Mouse (Mus musculus): ENCODE measurements around the gene Bbs9. TPM values are rescaled to one million over a fixed set of nuclear protein-coding genes. Genes with fewer than 3 reads are reported as not detected.
"Not testable (repeated sequence)": the region's sequence is repeated elsewhere in the genome, so short reads cannot be mapped to it uniquely, and the experiment has no call there.

The Bbs9 gene
- total RNA-seq (2015): 16.9 and 20.8 TPM in 2 replicates
- total RNA-seq (2017): 18.9 and 21.3 TPM in 2 replicates

GRCm38 (mm10) chr9:22475424-22475868, at the start of gene Bbs9:
Gene Bbs9, plus strand, starts transcription at chr9:22475715.
- peak; percentile 97 for ATAC-seq (replicated peaks; ENCODE audit: poor library complexity)

- no peak for ATAC-seq (replicated peaks; ENCODE audit: poor library complexity)
Measured at GRCm38 (mm10) chr9:22428028-22428665, 47.4 kb upstream of the Bbs9 start.

GRCm38 (mm10) chr9:22428666-22429410, 46.7 kb upstream of the Bbs9 start:
- no peak for ATAC-seq (replicated peaks; ENCODE audit: poor library complexity)

- peak; percentile 83 for ATAC-seq (replicated peaks; ENCODE audit: poor library complexity)
Measured at GRCm38 (mm10) chr9:22429533-22430241, 45.8 kb upstream of the Bbs9 start.

- ATAC-seq (replicated peaks; ENCODE audit: poor library complexity): peak; percentile 63
Measured at GRCm38 (mm10) chr9:22430315-22430840, 45.1 kb upstream of the Bbs9 start.

GRCm38 (mm10) chr9:22433221-22433620, 42.3 kb upstream of the Bbs9 start:
- ATAC-seq (replicated peaks; ENCODE audit: poor library complexity): no peak

- ATAC-seq (replicated peaks; ENCODE audit: poor library complexity): no peak
Measured at GRCm38 (mm10) chr9:22434101-22434500, 41.4 kb upstream of the Bbs9 start.

- no peak for ATAC-seq (replicated peaks; ENCODE audit: poor library complexity)
Measured at GRCm38 (mm10) chr9:22438826-22439225, 36.7 kb upstream of the Bbs9 start.

- peak; percentile 49 for ATAC-seq (replicated peaks; ENCODE audit: poor library complexity)
Measured at GRCm38 (mm10) chr9:22443157-22443556, 32.4 kb upstream of the Bbs9 start.

GRCm38 (mm10) chr9:22445123-22445522, 30.4 kb upstream of the Bbs9 start:
- no peak for ATAC-seq (replicated peaks; ENCODE audit: poor library complexity)

- peak; percentile 74 for ATAC-seq (replicated peaks; ENCODE audit: poor library complexity)
Measured at GRCm38 (mm10) chr9:22447213-22447612, 28.3 kb upstream of the Bbs9 start.

- no peak for ATAC-seq (replicated peaks; ENCODE audit: poor library complexity)
Measured at GRCm38 (mm10) chr9:22448420-22448819, 27.1 kb upstream of the Bbs9 start.

GRCm38 (mm10) chr9:22449209-22449608, 26.3 kb upstream of the Bbs9 start:
- ATAC-seq (replicated peaks; ENCODE audit: poor library complexity): no peak

- ATAC-seq (replicated peaks; ENCODE audit: poor library complexity): no peak
Measured at GRCm38 (mm10) chr9:22452697-22453096, 22.8 kb upstream of the Bbs9 start.

- peak; percentile 96 for ATAC-seq (replicated peaks; ENCODE audit: poor library complexity)
Measured at GRCm38 (mm10) chr9:22453501-22453924, 22.0 kb upstream of the Bbs9 start.

- ATAC-seq (replicated peaks; ENCODE audit: poor library complexity): not testable (repeated sequence)
Measured at GRCm38 (mm10) chr9:22453990-22454389, 21.5 kb upstream of the Bbs9 start, which contains the start of gene Gm17545. Gene Gm17545, plus strand, starts transcription at chr9:22454290.

- no peak for ATAC-seq (replicated peaks; ENCODE audit: poor library complexity)
Measured at GRCm38 (mm10) chr9:22455041-22455440, 20.5 kb upstream of the Bbs9 start.

GRCm38 (mm10) chr9:22457142-22457835, 18.2 kb upstream of the Bbs9 start:
- no peak for ATAC-seq (replicated peaks; ENCODE audit: poor library complexity)

GRCm38 (mm10) chr9:22461946-22462345, 13.6 kb upstream of the Bbs9 start:
- no peak for ATAC-seq (replicated peaks; ENCODE audit: poor library complexity)

- ATAC-seq (replicated peaks; ENCODE audit: poor library complexity): peak; percentile 20; the same call in 1 of the 2 replicates
Measured at GRCm38 (mm10) chr9:22466212-22466611, 9.3 kb upstream of the Bbs9 start.

All from megakaryocyte progenitor cell, adult 5-6 weeks (primary cell).